29 mouse cellular contexts compared by ENCODE assay signal in the genomic region with DNA sequence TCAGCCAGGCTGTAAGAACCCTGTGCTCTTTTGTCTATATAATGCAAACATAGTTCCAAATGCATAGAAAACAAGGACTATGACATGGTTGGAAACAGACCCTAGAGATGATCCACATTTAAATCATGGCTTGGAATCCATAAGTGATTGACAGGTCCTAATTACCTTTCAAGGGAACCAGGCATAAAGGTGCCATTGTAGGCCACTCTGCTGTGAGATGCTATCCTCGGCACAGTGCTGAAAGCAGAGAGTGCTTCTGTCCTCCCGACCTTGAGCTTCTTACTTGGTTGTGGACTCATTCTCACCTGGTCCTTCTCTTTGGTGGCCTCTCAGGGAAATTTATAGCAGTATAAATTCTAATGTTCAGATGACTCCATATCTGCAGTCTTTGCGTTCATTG. TPM values are rescaled to one million over a fixed set of nuclear protein-coding genes. Genes with fewer than 3 reads are reported as not detected.
DNase-seq lines count a peak whose midpoint lies in the region; ATAC-seq and TF ChIP-seq lines count a peak whose summit lies in the region.
"Had no signal": no experiment of that assay in that cellular context is flagged by ENCODE, and none has a peak within 500 bp of the region (broad histone marks: within the 10 kb centered on the region; RNA-seq: fewer than 3 reads in every experiment).

No protein-coding gene starts in this region.

- no peak overlapping the region for H3K4me3 ChIP-seq in hindbrain, embryonic 11.5 days (ENCODE audit: low read depth, low read length)
- no peak overlapping the region for H3K4me3 ChIP-seq in hindbrain, embryonic 12.5 days
- no peak overlapping the region for H3K4me3 ChIP-seq in midbrain, embryonic 14.5 days (replicated peaks; ENCODE audit: low read depth, low read length)
- no peak overlapping the region for H3K4me3 ChIP-seq in midbrain, embryonic 10.5 days
- H3K4me3 ChIP-seq in embryonic fibroblast, embryonic 13.5 days (ENCODE audit: insufficient read depth, low read length), result no peak overlapping the region
- H3K4me3 ChIP-seq: gastrocnemius, adult 2 months; heart, embryonic 12.5 days; heart, embryonic 15.5 days; hindbrain, embryonic 10.5 days had no signal

- WGBS in hindbrain, embryonic 11.5 days, result 47% methylated on average over 3 of the region's 3 CpGs
- 39% methylated on average over 3 of the region's 3 CpGs for WGBS in hindbrain, embryonic 12.5 days
- 43% methylated on average over 3 of the region's 3 CpGs for WGBS in midbrain, embryonic 14.5 days
- WGBS in midbrain, embryonic 10.5 days, result 63% methylated on average over 3 of the region's 3 CpGs

- no peaks in the 10 kb centered on the region; the same call in 1 of the 2 replicates for H3K4me1 ChIP-seq in hindbrain, embryonic 11.5 days (replicated peaks; ENCODE audit: control insufficient read depth, insufficient read depth, low read length)
- peaks cover 12% of the 10 kb centered on the region for H3K4me1 ChIP-seq in hindbrain, embryonic 12.5 days
- peaks cover 5% of the 10 kb centered on the region; the same call in 1 of the 2 replicates for H3K4me1 ChIP-seq in midbrain, embryonic 14.5 days (ENCODE audit: control insufficient read depth, insufficient read depth, low read length)
- peaks cover 17% of the 10 kb centered on the region for H3K4me1 ChIP-seq in midbrain, embryonic 10.5 days
- H3K4me1 ChIP-seq in embryonic fibroblast, embryonic 13.5 days (ENCODE audit: control insufficient read depth, insufficient read depth, low read length), result 0 out of 2 replicates have a peak, but pooled peaks cover 3% of the 10 kb centered on the region
- H3K4me1 ChIP-seq: heart, embryonic 12.5 days; heart, embryonic 15.5 days had no signal

- no peak overlapping the region for H3K9ac ChIP-seq in hindbrain, embryonic 11.5 days (ENCODE audit: low read depth, low read length)
- H3K9ac ChIP-seq in hindbrain, embryonic 12.5 days, result no peak overlapping the region
- no peak overlapping the region for H3K9ac ChIP-seq in midbrain, embryonic 14.5 days (replicated peaks; ENCODE audit: low read length)
- H3K9ac ChIP-seq: forebrain, postnatal 0 days; heart, embryonic 12.5 days; heart, embryonic 15.5 days had no signal

- no peak overlapping the region for H3K4me2 ChIP-seq in hindbrain, embryonic 11.5 days (replicated peaks; ENCODE audit: low read depth, low read length)
- H3K4me2 ChIP-seq in hindbrain, embryonic 12.5 days (replicated peaks), result no peak overlapping the region
- H3K4me2 ChIP-seq in midbrain, embryonic 14.5 days (ENCODE audit: low read length), result no peak overlapping the region
- H3K4me2 ChIP-seq: heart, embryonic 12.5 days; heart, embryonic 15.5 days had no signal

- H3K27ac ChIP-seq in hindbrain, embryonic 11.5 days (ENCODE audit: low read depth, low read length), result no peak overlapping the region
- no peak overlapping the region for H3K27ac ChIP-seq in hindbrain, embryonic 12.5 days
- no peak overlapping the region for H3K27ac ChIP-seq in midbrain, embryonic 14.5 days (replicated peaks; ENCODE audit: low read depth, low read length)
- no peak overlapping the region for H3K27ac ChIP-seq in midbrain, embryonic 10.5 days (replicated peaks)
- H3K27ac ChIP-seq in embryonic fibroblast, embryonic 13.5 days (ENCODE audit: insufficient read depth, low read length), result peak overlapping the region; percentile 25; the same call in 1 of the 2 replicates
- H3K27ac ChIP-seq: gastrocnemius, adult 2 months; heart, embryonic 15.5 days; hindbrain, postnatal 0 days had no signal

- TF ChIP-seq POLR2A in embryonic fibroblast, embryonic 13.5 days (IDR thresholded peaks at IDR 0.05; ENCODE audit: low read depth, low read length), result no peak

- no peaks in the 10 kb centered on the region for H3K27me3 ChIP-seq in hindbrain, embryonic 11.5 days (ENCODE audit: control insufficient read depth, insufficient read depth, low read length)
- H3K27me3 ChIP-seq in hindbrain, embryonic 12.5 days, result no peaks in the 10 kb centered on the region
- H3K27me3 ChIP-seq in midbrain, embryonic 14.5 days (ENCODE audit: control insufficient read depth, insufficient read depth, low read length), result no peaks in the 10 kb centered on the region
- no peaks in the 10 kb centered on the region for H3K27me3 ChIP-seq in midbrain, embryonic 10.5 days (ENCODE audit: low read depth, poor library complexity, severe bottlenecking)
- H3K27me3 ChIP-seq: heart, embryonic 12.5 days; heart, embryonic 15.5 days had no signal

- no peak for TF ChIP-seq CTCF in embryonic fibroblast, embryonic 13.5 days (IDR thresholded peaks at IDR 0.05; ENCODE audit: borderline replicate concordance, insufficient read depth, low read length)

- H3K9me3 ChIP-seq in hindbrain, embryonic 11.5 days (ENCODE audit: control insufficient read depth, low read length), result 0 out of 2 replicates have a peak, but pooled peaks cover 4% of the 10 kb centered on the region
- peaks cover 13% of the 10 kb centered on the region for H3K9me3 ChIP-seq in hindbrain, embryonic 12.5 days (replicated peaks)
- peaks cover 4% of the 10 kb centered on the region; the same call in 1 of the 2 replicates for H3K9me3 ChIP-seq in midbrain, embryonic 14.5 days (ENCODE audit: control insufficient read depth, low read length)
- H3K9me3 ChIP-seq in midbrain, embryonic 10.5 days (replicated peaks), result peaks cover 13% of the 10 kb centered on the region
- H3K9me3 ChIP-seq: heart, embryonic 15.5 days had no signal

- peak; percentile 30 for DNase-seq in hindbrain, embryonic 11.5 days (ENCODE audit: low spot score)
- peak; percentile 19 for DNase-seq in midbrain, embryonic 14.5 days
- no peak for DNase-seq in midbrain, embryonic 10.5 days (ENCODE audit: low spot score)
- DNase-seq in R1 (ENCODE audit: low read depth, low spot score), result peak; percentile 52
- no peak for DNase-seq in gastrocnemius, postnatal 14 days
- DNase-seq: adrenal gland, adult 8-10 months; adrenal gland, postnatal 25 days; cerebellum, adult 11-12 months; cerebellum, adult 8-10 months; cerebellum, postnatal 10 days; cerebellum, postnatal 36 days; forebrain, postnatal 0 days; gastrocnemius, adult 2 months; gastrocnemius, postnatal 25 days; heart, adult 18-20 months; heart, postnatal 10 days; heart, postnatal 36 days; kidney, adult 18-20 months had no signal

- H3K36me3 ChIP-seq in hindbrain, embryonic 11.5 days (ENCODE audit: control insufficient read depth, insufficient read depth, low read length), result peaks cover 2% of the 10 kb centered on the region
- peaks cover 14% of the 10 kb centered on the region for H3K36me3 ChIP-seq in hindbrain, embryonic 12.5 days
- H3K36me3 ChIP-seq in midbrain, embryonic 14.5 days (ENCODE audit: control insufficient read depth, insufficient read depth, low read length), result no peaks in the 10 kb centered on the region
- peaks cover 20% of the 10 kb centered on the region for H3K36me3 ChIP-seq in midbrain, embryonic 10.5 days

- peak; percentile 51; the same call in 1 of the 2 replicates for ATAC-seq in hindbrain, embryonic 11.5 days (ENCODE audit: low FRiP score)
- no peak for ATAC-seq in hindbrain, embryonic 12.5 days (ENCODE audit: low FRiP score)
- no peak for ATAC-seq in midbrain, embryonic 14.5 days (ENCODE audit: low FRiP score, low TSS enrichment)
- ATAC-seq: CD4-positive, CD25-positive, alpha-beta regulatory T cell, adult 4 months; forebrain, embryonic 14.5 days; forebrain, postnatal 0 days; hindbrain, postnatal 0 days; inflammation-experienced regulatory T-cells, adult 6 months; intestine, embryonic 16.5 days had no signal

- intact Hi-C loops in gastrocnemius, postnatal 14 days (cut with DNase I; ENCODE audit: low total_unique reads), result no loop called here

RNA-seq across cellular contexts. Expression of a gene that starts 46.6 kb away (rescaled TPM):
- polyA plus RNA-seq in hindbrain, embryonic 11.5 days (2014; fragmentation: Nextera tagmentation; extraction: Ambion mirVana), result 6.1 and 6.9 TPM in 2 replicates
- polyA plus RNA-seq in hindbrain, embryonic 12.5 days (2016; fragmentation: Nextera tagmentation; extraction: Ambion mirVana), result 6.9 and 7.6 TPM in 2 replicates
- 2.9 and 4.3 TPM in 2 replicates for polyA plus RNA-seq in midbrain, embryonic 14.5 days (2014; fragmentation: Nextera tagmentation; extraction: Ambion mirVana)
- 3.1 and 3.9 TPM in 2 replicates for polyA plus RNA-seq in midbrain, embryonic 10.5 days (2016; fragmentation: Nextera tagmentation; extraction: Ambion mirVana)
- 6.0 and 10.8 TPM in 2 replicates for polyA plus RNA-seq in embryonic fibroblast, embryonic 13.5 days (2011; ENCODE audit: insufficient read length, low read depth, missing spikeins)
- total RNA-seq in gastrocnemius, postnatal 14 days (2021), result 10 to 100 TPM in 1 of 2 experiments, 1 to 10 TPM in 1; 9.6 to 11.0 TPM
- polyA plus RNA-seq: C2C12 had no signal

Comparison
In these comparisons a context has a peak if more than half of its experiments do, and no peak if none do; other contexts are left out.
1. DNase-seq: peak in hindbrain, embryonic 11.5 days (single experiment), midbrain, embryonic 14.5 days (single experiment) and R1 (single experiment); none in midbrain, embryonic 10.5 days (single experiment) and gastrocnemius, postnatal 14 days (single experiment).